Mouse (Mus musculus) cerebellum, adult 2 months (tissue): ENCODE measurements around the gene Spns3.

Source experiments
- CTCF ChIP-seq: fragments of 200-500 bp; IDR thresholded peaks from 2 replicates; pipeline ENCODE4 v1.5.1; 2011; ENCODE audit warnings: low read depth, mild to moderate bottlenecking, control low read depth, low read length, moderate library complexity, borderline replicate concordance; ENCODE audit not compliant: insufficient read depth
- POLR2A ChIP-seq: fragments of 200-500 bp; IDR thresholded peaks from 2 replicates; pipeline ENCODE4 v1.6.1; 2011; ENCODE audit warnings: low read length, control low read depth, borderline replicate concordance; ENCODE audit not compliant: insufficient read depth

- TF ChIP-seq CTCF = no peak
- TF ChIP-seq POLR2A = no peak
Measured at GRCm38 (mm10) chr11:72583092-72583491, 32.8 kb upstream of the Spns3 start.
